28 mouse cellular contexts compared by ENCODE assay signal in the genomic region with DNA sequence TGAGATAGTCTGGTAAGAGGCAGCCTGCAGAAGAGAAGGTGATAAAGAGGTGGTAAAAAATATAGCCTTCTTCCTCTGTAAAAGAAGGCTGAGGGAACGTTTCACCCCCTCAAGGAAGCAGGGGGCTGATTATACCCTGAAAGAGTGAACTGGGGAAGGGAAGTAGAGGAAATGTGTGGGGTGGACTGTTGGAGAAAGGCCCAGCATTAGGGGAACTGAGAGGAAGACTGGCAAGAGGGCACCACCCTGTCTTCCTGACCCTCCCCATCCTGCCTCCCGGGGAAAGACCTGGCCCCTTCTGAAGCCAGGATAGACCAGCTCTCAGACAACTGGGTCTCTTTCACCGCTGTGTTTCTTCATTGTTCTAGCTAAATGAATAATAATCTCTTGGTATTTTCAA. TPM values are rescaled to one million over a fixed set of nuclear protein-coding genes. Genes with fewer than 3 reads are reported as not detected.
DNase-seq lines count a peak whose midpoint lies in the region; ATAC-seq and TF ChIP-seq lines count a peak whose summit lies in the region.
"Had no signal": no experiment of that assay in that cellular context is flagged by ENCODE, and none has a peak within 500 bp of the region (broad histone marks: within the 10 kb centered on the region; RNA-seq: fewer than 3 reads in every experiment).

No protein-coding gene starts in this region.

- peaks cover 81% of the 10 kb centered on the region for H3K36me3 ChIP-seq in heart, embryonic 14.5 days (ENCODE audit: control insufficient read depth, insufficient read depth, low read length)
- peaks cover 30% of the 10 kb centered on the region for H3K36me3 ChIP-seq in liver, embryonic 13.5 days
- peaks cover 15% of the 10 kb centered on the region; the same call in 1 of the 2 replicates for H3K36me3 ChIP-seq in liver, embryonic 11.5 days (ENCODE audit: control insufficient read depth, insufficient read depth, low read length)
- peaks cover 51% of the 10 kb centered on the region for H3K36me3 ChIP-seq in neural tube, embryonic 15.5 days

- H3K27ac ChIP-seq in heart, embryonic 14.5 days (replicated peaks in 1 of 2; ENCODE audit: control insufficient read depth in 1 of 2, insufficient read depth in 1 of 2, low read depth in 2 of 2, low read length in 2 of 2) = peak overlapping the region; percentile 3 to 30; a peak in 3 of 4 replicates
- H3K27ac ChIP-seq in liver, embryonic 13.5 days = peak overlapping the region; percentile 34
- H3K27ac ChIP-seq in liver, embryonic 11.5 days (ENCODE audit: low read depth, low read length) = no peak overlapping the region
- peak overlapping the region; percentile 18 for H3K27ac ChIP-seq in bone marrow macrophage, adult 2 months (ENCODE audit: insufficient read depth, low read depth, low read length)
- H3K27ac ChIP-seq in neural tube, embryonic 15.5 days (replicated peaks) = no peak overlapping the region
- H3K27ac ChIP-seq: embryonic facial prominence, embryonic 13.5 days; hindbrain, embryonic 15.5 days; left cerebral cortex, adult 2 months; lung, embryonic 15.5 days; stomach, embryonic 15.5 days had no signal

- no peak for DNase-seq in heart, adult 9 months (ENCODE audit: low spot score in 2 of 2)
- no peak for DNase-seq in liver, embryonic 13.5 days
- DNase-seq in liver, embryonic 11.5 days (ENCODE audit: low spot score) = no peak
- DNase-seq: adrenal gland, postnatal 14 days; cerebellum, adult 11-12 months; cerebellum, adult 9-11 months; gastrocnemius, postnatal 10 days; kidney, adult 11 months; kidney, postnatal 25 days; lung, postnatal 4 days; midbrain, embryonic 14.5 days; right cerebral cortex, postnatal 25 days had no signal

- H3K27me3 ChIP-seq in heart, embryonic 14.5 days (ENCODE audit: control insufficient read depth, insufficient read depth, low read length) = no peaks in the 10 kb centered on the region
- no peaks in the 10 kb centered on the region for H3K27me3 ChIP-seq in liver, embryonic 13.5 days
- H3K27me3 ChIP-seq in liver, embryonic 11.5 days (replicated peaks; ENCODE audit: control insufficient read depth, insufficient read depth, low read length) = no peaks in the 10 kb centered on the region
- H3K27me3 ChIP-seq in neural tube, embryonic 15.5 days (replicated peaks) = no peaks in the 10 kb centered on the region
- H3K27me3 ChIP-seq: CH12.LX; embryonic facial prominence, embryonic 13.5 days; hindbrain, embryonic 15.5 days; lung, embryonic 15.5 days; Patski; stomach, embryonic 15.5 days had no signal

- no peak overlapping the region for H3K4me3 ChIP-seq in heart, embryonic 14.5 days (ENCODE audit: control insufficient read depth in 1 of 2, insufficient read depth in 1 of 2, low read depth in 1 of 2, low read length in 2 of 2)
- H3K4me3 ChIP-seq in liver, embryonic 13.5 days (replicated peaks) = no peak overlapping the region
- no peak overlapping the region for H3K4me3 ChIP-seq in liver, embryonic 11.5 days (ENCODE audit: low read depth, low read length)
- H3K4me3 ChIP-seq in bone marrow macrophage, adult 2 months (ENCODE audit: insufficient read depth, low read length) = no peak overlapping the region
- H3K4me3 ChIP-seq in neural tube, embryonic 15.5 days (replicated peaks) = no peak overlapping the region
- H3K4me3 ChIP-seq: embryonic facial prominence, embryonic 13.5 days; erythroblast, embryonic 14.5 days; hindbrain, embryonic 15.5 days; left cerebral cortex, adult 2 months; lung, embryonic 15.5 days; stomach, embryonic 15.5 days had no signal

- no peak for TF ChIP-seq POLR2A in bone marrow macrophage, adult 2 months (IDR thresholded peaks at IDR 0.05; ENCODE audit: borderline replicate concordance, low read depth, low read length)

- no peak overlapping the region for H3K9ac ChIP-seq in heart, embryonic 14.5 days (ENCODE audit: low read length)
- no peak overlapping the region for H3K9ac ChIP-seq in liver, embryonic 13.5 days
- no peak overlapping the region for H3K9ac ChIP-seq in liver, embryonic 11.5 days (ENCODE audit: low read depth, low read length)
- no peak overlapping the region for H3K9ac ChIP-seq in neural tube, embryonic 15.5 days (replicated peaks)
- H3K9ac ChIP-seq: embryonic facial prominence, embryonic 13.5 days; hindbrain, embryonic 15.5 days; lung, embryonic 15.5 days; stomach, embryonic 15.5 days had no signal

- peaks cover 4 to 5% of the 10 kb centered on the region in 2 experiments for H3K4me1 ChIP-seq in heart, embryonic 14.5 days (ENCODE audit: control insufficient read depth in 2 of 2, insufficient read depth in 2 of 2, low read length in 2 of 2)
- H3K4me1 ChIP-seq in liver, embryonic 13.5 days (replicated peaks) = 0 out of 2 replicates have a peak, but pooled peaks cover 6% of the 10 kb centered on the region
- peaks cover 3% of the 10 kb centered on the region; the same call in 1 of the 2 replicates for H3K4me1 ChIP-seq in liver, embryonic 11.5 days (replicated peaks; ENCODE audit: control insufficient read depth, insufficient read depth, low read length)
- H3K4me1 ChIP-seq in bone marrow macrophage, adult 2 months (ENCODE audit: control insufficient read depth, insufficient read depth, low read length) = peaks cover 13% of the 10 kb centered on the region
- peaks cover under 1% of the 10 kb centered on the region for H3K4me1 ChIP-seq in neural tube, embryonic 15.5 days
- H3K4me1 ChIP-seq: hindbrain, embryonic 15.5 days; lung, embryonic 15.5 days; stomach, embryonic 15.5 days had no signal

- H3K4me2 ChIP-seq in heart, embryonic 14.5 days (ENCODE audit: low read length) = no peak overlapping the region
- no peak overlapping the region for H3K4me2 ChIP-seq in liver, embryonic 13.5 days
- no peak overlapping the region for H3K4me2 ChIP-seq in liver, embryonic 11.5 days
- H3K4me2 ChIP-seq in neural tube, embryonic 15.5 days = no peak overlapping the region
- H3K4me2 ChIP-seq: embryonic facial prominence, embryonic 13.5 days; hindbrain, embryonic 15.5 days; lung, embryonic 15.5 days; stomach, embryonic 15.5 days had no signal

- no peak for TF ChIP-seq CTCF in bone marrow macrophage, adult 2 months (IDR thresholded peaks at IDR 0.05; ENCODE audit: low read depth, low read length)

- H3K9me3 ChIP-seq in heart, embryonic 14.5 days (ENCODE audit: control insufficient read depth, low read length) = no peaks in the 10 kb centered on the region
- H3K9me3 ChIP-seq in liver, embryonic 13.5 days (replicated peaks) = no peaks in the 10 kb centered on the region
- no peaks in the 10 kb centered on the region for H3K9me3 ChIP-seq in liver, embryonic 11.5 days (ENCODE audit: control insufficient read depth, low read length)
- H3K9me3 ChIP-seq in neural tube, embryonic 15.5 days (replicated peaks) = no peaks in the 10 kb centered on the region
- H3K9me3 ChIP-seq: embryonic facial prominence, embryonic 13.5 days; hindbrain, embryonic 15.5 days; lung, embryonic 15.5 days; stomach, embryonic 15.5 days had no signal

- no peak for ATAC-seq in heart, embryonic 14.5 days (ENCODE audit: insufficient number of reproducible peaks, insufficient read depth, low FRiP score, low read depth)
- ATAC-seq in liver, embryonic 13.5 days (ENCODE audit: low read depth) = no peak
- ATAC-seq in liver, embryonic 11.5 days (replicated peaks; ENCODE audit: low FRiP score) = no peak
- ATAC-seq in hematopoietic stem cell, adult 5-6 weeks (replicated peaks in 1 of 2; ENCODE audit: insufficient read depth in 1 of 2, low FRiP score in 2 of 2, low TSS enrichment in 1 of 2, low read depth in 1 of 2, poor library complexity in 2 of 2, severe bottlenecking in 2 of 2) = peak; percentile 78 to 79
- no peak for ATAC-seq in erythroblast, adult 5-6 weeks (replicated peaks; ENCODE audit: low FRiP score, poor library complexity, severe bottlenecking)
- ATAC-seq in neural tube, embryonic 15.5 days (ENCODE audit: low FRiP score) = no peak
- ATAC-seq: forebrain, embryonic 16.5 days; inflammation-experienced regulatory T-cells, adult 6 months; Patski had no signal

- WGBS in heart, embryonic 14.5 days = 51% methylated on average over 3 of the region's 3 CpGs
- WGBS in liver, embryonic 13.5 days (ENCODE audit: insufficient replicate concordance) = 25% methylated on average over 3 of the region's 3 CpGs
- WGBS in liver, embryonic 11.5 days = 43% methylated on average over 3 of the region's 3 CpGs
- 62% methylated on average over 3 of the region's 3 CpGs for WGBS in neural tube, embryonic 15.5 days

RNA-seq across cellular contexts. Expression of gene Lrrc39, which starts 20.2 kb away (rescaled TPM):
- polyA plus RNA-seq in heart, embryonic 14.5 days (2014; fragmentation: Nextera tagmentation; extraction: Ambion mirVana) = 44.7 and 47.8 TPM in 2 replicates
- 3.3 and 3.4 TPM in 2 replicates for polyA plus RNA-seq in liver, embryonic 13.5 days (2015; fragmentation: Nextera tagmentation; extraction: Ambion mirVana)
- polyA plus RNA-seq in liver, embryonic 11.5 days (2014; fragmentation: Nextera tagmentation; extraction: Ambion mirVana) = 2.1 and 2.8 TPM in 2 replicates
- polyA plus RNA-seq in bone marrow macrophage, adult 2 months (2012; ENCODE audit: insufficient read depth, insufficient read length, missing spikeins) = 0.35 TPM in 1 of 2 replicates, not detected in the other
- total RNA-seq in hematopoietic stem cell, adult 5-6 weeks (2017) = 0.55 and 1.2 TPM in 2 replicates
- total RNA-seq in erythroblast, adult 5-6 weeks (2015; ENCODE audit: low replicate concordance) = 1.5 and 8.8 TPM in 2 replicates
- total RNA-seq in erythroblast, adult 5-6 weeks (2017; ENCODE audit: low replicate concordance) = 14.0 and 19.0 TPM in 2 replicates
- 0.40 and 0.45 TPM in 2 replicates for polyA plus RNA-seq in neural tube, embryonic 15.5 days (2015; fragmentation: Nextera tagmentation; extraction: Ambion mirVana)
- total RNA-seq: layer of hippocampus, adult 18-20 months; left cerebral cortex, adult 2 months had no signal

RNA-seq across cellular contexts. Expression of gene Dbt, which starts 29.7 kb away (rescaled TPM):
- 22.4 and 23.7 TPM in 2 replicates for polyA plus RNA-seq in heart, embryonic 14.5 days (2014; fragmentation: Nextera tagmentation; extraction: Ambion mirVana)
- polyA plus RNA-seq in liver, embryonic 13.5 days (2015; fragmentation: Nextera tagmentation; extraction: Ambion mirVana) = 9.1 and 11.9 TPM in 2 replicates
- 17.3 and 17.8 TPM in 2 replicates for polyA plus RNA-seq in liver, embryonic 11.5 days (2014; fragmentation: Nextera tagmentation; extraction: Ambion mirVana)
- polyA plus RNA-seq in bone marrow macrophage, adult 2 months (2012; ENCODE audit: insufficient read depth, insufficient read length, missing spikeins) = 12.2 and 13.6 TPM in 2 replicates
- 15.2 and 17.0 TPM in 2 replicates for total RNA-seq in hematopoietic stem cell, adult 5-6 weeks (2017)
- total RNA-seq in erythroblast, adult 5-6 weeks (2015; ENCODE audit: low replicate concordance) = 3.3 and 7.9 TPM in 2 replicates
- 3.3 and 10.1 TPM in 2 replicates for total RNA-seq in erythroblast, adult 5-6 weeks (2017; ENCODE audit: low replicate concordance)
- polyA plus RNA-seq in neural tube, embryonic 15.5 days (2015; fragmentation: Nextera tagmentation; extraction: Ambion mirVana) = 13.7 and 15.4 TPM in 2 replicates

RNA-seq across cellular contexts. Expression of gene Rtca, which starts 34.5 kb away (rescaled TPM):
- 52.2 and 54.5 TPM in 2 replicates for polyA plus RNA-seq in heart, embryonic 14.5 days (2014; fragmentation: Nextera tagmentation; extraction: Ambion mirVana)
- 40.3 and 43.3 TPM in 2 replicates for polyA plus RNA-seq in liver, embryonic 13.5 days (2015; fragmentation: Nextera tagmentation; extraction: Ambion mirVana)
- polyA plus RNA-seq in liver, embryonic 11.5 days (2014; fragmentation: Nextera tagmentation; extraction: Ambion mirVana) = 67.2 and 70.8 TPM in 2 replicates
- polyA plus RNA-seq in bone marrow macrophage, adult 2 months (2012; ENCODE audit: insufficient read depth, insufficient read length, missing spikeins) = 22.8 and 26.3 TPM in 2 replicates
- total RNA-seq in hematopoietic stem cell, adult 5-6 weeks (2017) = 31.6 and 32.6 TPM in 2 replicates
- 1.5 and 13.6 TPM in 2 replicates for total RNA-seq in erythroblast, adult 5-6 weeks (2015; ENCODE audit: low replicate concordance)
- total RNA-seq in erythroblast, adult 5-6 weeks (2017; ENCODE audit: low replicate concordance) = 5.6 and 5.8 TPM in 2 replicates
- polyA plus RNA-seq in neural tube, embryonic 15.5 days (2015; fragmentation: Nextera tagmentation; extraction: Ambion mirVana) = 99.8 and 112 TPM in 2 replicates

RNA-seq across cellular contexts. Expression of gene Sass6, which starts 52.2 kb away (rescaled TPM):
- polyA plus RNA-seq in heart, embryonic 14.5 days (2014; fragmentation: Nextera tagmentation; extraction: Ambion mirVana) = 13.5 and 14.7 TPM in 2 replicates
- polyA plus RNA-seq in liver, embryonic 13.5 days (2015; fragmentation: Nextera tagmentation; extraction: Ambion mirVana) = 20.7 and 27.2 TPM in 2 replicates
- 30.4 and 32.4 TPM in 2 replicates for polyA plus RNA-seq in liver, embryonic 11.5 days (2014; fragmentation: Nextera tagmentation; extraction: Ambion mirVana)
- 19.9 and 25.8 TPM in 2 replicates for polyA plus RNA-seq in bone marrow macrophage, adult 2 months (2012; ENCODE audit: insufficient read depth, insufficient read length, missing spikeins)
- total RNA-seq in hematopoietic stem cell, adult 5-6 weeks (2017) = 34.1 and 43.9 TPM in 2 replicates
- total RNA-seq in erythroblast, adult 5-6 weeks (2015; ENCODE audit: low replicate concordance) = 10.7 and 16.3 TPM in 2 replicates
- total RNA-seq in erythroblast, adult 5-6 weeks (2017; ENCODE audit: low replicate concordance) = 19.8 and 31.5 TPM in 2 replicates
- polyA plus RNA-seq in neural tube, embryonic 15.5 days (2015; fragmentation: Nextera tagmentation; extraction: Ambion mirVana) = 12.9 and 17.0 TPM in 2 replicates

Comparison
In these comparisons a context has a peak if more than half of its experiments do, and no peak if none do; other contexts are left out.
1. H3K27ac ChIP-seq: peak in heart, embryonic 14.5 days (2 of 2), liver, embryonic 13.5 days (single experiment) and bone marrow macrophage, adult 2 months (single experiment); none in liver, embryonic 11.5 days (single experiment) and neural tube, embryonic 15.5 days (single experiment).
2. ATAC-seq: peak in hematopoietic stem cell, adult 5-6 weeks (2 of 2); none in heart, embryonic 14.5 days (single experiment), liver, embryonic 13.5 days (single experiment), liver, embryonic 11.5 days (single experiment), erythroblast, adult 5-6 weeks (single experiment) and neural tube, embryonic 15.5 days (single experiment).
3. RNA of gene Lrrc39, which starts 20.2 kb away (polyA plus RNA-seq): 44.7 to 47.8 TPM in heart, embryonic 14.5 days; 3.3 to 3.4 TPM in liver, embryonic 13.5 days, 2.1 to 2.8 TPM in liver, embryonic 11.5 days, 0.40 to 0.45 TPM in neural tube, embryonic 15.5 days and 0.35 TPM in bone marrow macrophage, adult 2 months; every median in the first group is over 10 times any median in the second.